ENCODE assay signal across 9 mouse cellular contexts in the genomic region with DNA sequence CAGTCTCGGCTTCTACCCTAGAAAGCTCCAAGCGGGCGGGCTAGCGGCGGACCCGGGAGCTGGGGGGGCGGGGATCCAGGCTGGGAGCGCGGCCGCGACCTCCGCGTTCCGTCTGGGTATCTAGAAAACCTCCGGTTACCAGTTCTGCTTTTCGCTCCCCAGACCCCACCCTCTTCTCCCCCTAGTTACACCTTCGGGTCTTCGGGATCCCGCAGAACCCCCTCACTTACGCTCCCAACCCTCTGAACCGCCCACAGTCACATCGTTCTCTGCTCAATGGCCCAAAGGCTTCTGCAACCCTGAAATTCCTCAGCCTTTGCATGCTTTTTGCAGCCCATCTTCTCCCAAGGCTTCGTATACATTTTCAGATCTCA. TPM values are rescaled to one million over a fixed set of nuclear protein-coding genes. Genes with fewer than 3 reads are reported as not detected.
DNase-seq lines count a peak whose midpoint lies in the region; ATAC-seq and TF ChIP-seq lines count a peak whose summit lies in the region.
"Had no signal": no experiment of that assay in that cellular context is flagged by ENCODE, and none has a peak within 500 bp of the region (broad histone marks: within the 10 kb centered on the region; RNA-seq: fewer than 3 reads in every experiment).

No protein-coding gene starts in this region.

- H3K27ac ChIP-seq in testis, adult 2 months (ENCODE audit: control insufficient read depth, insufficient read depth, low read depth, low read length), result no peak overlapping the region
- peak overlapping the region; percentile 76 for H3K27ac ChIP-seq in limb, embryonic 15.5 days

- DNase-seq in testis, postnatal 10 days (ENCODE audit: low spot score), result no peak
- DNase-seq in urinary bladder, adult 2 months (ENCODE audit: low spot score), result no peak
- DNase-seq in layer of hippocampus, adult 9-10 months (ENCODE audit: low spot score), result no peak
- no peak for DNase-seq in gastrocnemius, postnatal 36 days

- no peak for ATAC-seq in erythroblast, adult 5-6 weeks (replicated peaks; ENCODE audit: low FRiP score, poor library complexity, severe bottlenecking)
- 0 out of 2 replicates have a peak, but pooled peaks have one; percentile 0 for ATAC-seq in limb, embryonic 15.5 days (ENCODE audit: insufficient number of reproducible peaks, low FRiP score, low TSS enrichment, low read depth)

- intact Hi-C loops in gastrocnemius, postnatal 36 days (cut with DNase I), result no loop called here

- under 1% methylated on average over 22 of the region's 23 CpGs for WGBS in limb, embryonic 15.5 days

- H3K9ac ChIP-seq in limb, embryonic 15.5 days, result peak overlapping the region; percentile 83

- peaks cover 60% of the 10 kb centered on the region for H3K27me3 ChIP-seq in erythroblast, embryonic 14.5 days (ENCODE audit: control insufficient read depth)
- H3K27me3 ChIP-seq in testis, adult 2 months (ENCODE audit: control insufficient read depth, insufficient read depth, low read length), result no peaks in the 10 kb centered on the region
- H3K27me3 ChIP-seq in limb, embryonic 15.5 days, result no peaks in the 10 kb centered on the region

- no peaks in the 10 kb centered on the region for H3K9me3 ChIP-seq in erythroblast, embryonic 14.5 days (ENCODE audit: control insufficient read depth, low read length)
- no peaks in the 10 kb centered on the region for H3K9me3 ChIP-seq in limb, embryonic 15.5 days

- peak overlapping the region; percentile 87 for H3K4me2 ChIP-seq in limb, embryonic 15.5 days

- H3K4me1 ChIP-seq in erythroblast, embryonic 14.5 days (ENCODE audit: control insufficient read depth), result peaks cover 27% of the 10 kb centered on the region
- peaks cover 13% of the 10 kb centered on the region for H3K4me1 ChIP-seq in testis, adult 2 months (ENCODE audit: control insufficient read depth, insufficient read depth, low read length)
- peaks cover 13% of the 10 kb centered on the region for H3K4me1 ChIP-seq in limb, embryonic 15.5 days

- TF ChIP-seq POLR2A in testis, adult 2 months (IDR thresholded peaks at IDR 0.05; ENCODE audit: control insufficient read depth, low read depth, low read length), result no peak

- H3K4me3 ChIP-seq in erythroblast, embryonic 14.5 days (replicated peaks), result peak overlapping the region; percentile 63
- H3K4me3 ChIP-seq in testis, adult 2 months (ENCODE audit: control insufficient read depth, low read depth, low read length), result peak overlapping the region; percentile 91
- H3K4me3 ChIP-seq in limb, embryonic 15.5 days, result peak overlapping the region; percentile 80

- TF ChIP-seq CTCF in testis, adult 2 months (IDR thresholded peaks at IDR 0.05; ENCODE audit: control insufficient read depth, insufficient read depth, insufficient replicate concordance, low read depth, low read length), result no peak

- H3K36me3 ChIP-seq in erythroblast, embryonic 14.5 days (ENCODE audit: control insufficient read depth), result no peaks in the 10 kb centered on the region; the same call in 1 of the 2 replicates
- H3K36me3 ChIP-seq in testis, adult 2 months (ENCODE audit: control insufficient read depth, insufficient read depth, low read length), result no peaks in the 10 kb centered on the region
- H3K36me3 ChIP-seq in limb, embryonic 15.5 days, result peaks cover 18% of the 10 kb centered on the region

RNA-seq across cellular contexts. Expression of gene Prickle4, which starts 0.8 kb away (rescaled TPM):
- polyA plus RNA-seq in erythroblast, embryonic 14.5 days (2012), result 0.13 TPM in 1 of 2 replicates, not detected in the other
- not detected in 2 replicates for total RNA-seq in erythroblast, adult 5-6 weeks (2015; ENCODE audit: low replicate concordance)
- not detected in 2 replicates for total RNA-seq in erythroblast, adult 5-6 weeks (2017; ENCODE audit: low replicate concordance)
- polyA plus RNA-seq in testis, adult 2 months (2012; rRNA removed), result 2.7 and 3.4 TPM in 2 replicates
- polyA plus RNA-seq in limb, embryonic 15.5 days (2015; fragmentation: Nextera tagmentation; extraction: Ambion mirVana), result 0.27 TPM in 1 of 2 replicates, not detected in the other
- polyA plus RNA-seq in urinary bladder, adult 2 months (2012; rRNA removed), result 1.4 and 1.5 TPM in 2 replicates
- 1 to 10 TPM; 1.8 to 2.2 TPM for total RNA-seq in gastrocnemius, postnatal 36 days (2021)

RNA-seq across cellular contexts. Expression of gene Gm21981, which starts 1.1 kb away (rescaled TPM):
- polyA plus RNA-seq in erythroblast, embryonic 14.5 days (2012), result 0.05 TPM in 1 of 2 replicates, not detected in the other
- not detected in 2 replicates for total RNA-seq in erythroblast, adult 5-6 weeks (2015; ENCODE audit: low replicate concordance)
- not detected in 2 replicates for total RNA-seq in erythroblast, adult 5-6 weeks (2017; ENCODE audit: low replicate concordance)
- 0.95 and 0.96 TPM in 2 replicates for polyA plus RNA-seq in testis, adult 2 months (2012; rRNA removed)
- 0.13 and 0.41 TPM in 2 replicates for polyA plus RNA-seq in limb, embryonic 15.5 days (2015; fragmentation: Nextera tagmentation; extraction: Ambion mirVana)
- 1.2 and 1.9 TPM in 2 replicates for polyA plus RNA-seq in urinary bladder, adult 2 months (2012; rRNA removed)
- under 1 TPM; 0.18 to 0.62 TPM for total RNA-seq in gastrocnemius, postnatal 36 days (2021)
- total RNA-seq: hematopoietic stem cell, adult 5-6 weeks had no signal

RNA-seq across cellular contexts. Expression of gene Frs3, which starts 6.5 kb away (rescaled TPM):
- polyA plus RNA-seq in erythroblast, embryonic 14.5 days (2012), result 0.05 and 0.08 TPM in 2 replicates
- total RNA-seq in erythroblast, adult 5-6 weeks (2015; ENCODE audit: low replicate concordance), result not detected in 2 replicates
- total RNA-seq in erythroblast, adult 5-6 weeks (2017; ENCODE audit: low replicate concordance), result not detected in 2 replicates
- 31.4 and 34.1 TPM in 2 replicates for polyA plus RNA-seq in testis, adult 2 months (2012; rRNA removed)
- polyA plus RNA-seq in limb, embryonic 15.5 days (2015; fragmentation: Nextera tagmentation; extraction: Ambion mirVana), result 4.1 and 4.4 TPM in 2 replicates
- 8.1 and 10.1 TPM in 2 replicates for polyA plus RNA-seq in urinary bladder, adult 2 months (2012; rRNA removed)
- total RNA-seq in gastrocnemius, postnatal 36 days (2021), result 1 to 10 TPM; 3.2 to 5.1 TPM

RNA-seq across cellular contexts. Expression of gene Tomm6, which starts 7.1 kb away (rescaled TPM):
- polyA plus RNA-seq in erythroblast, embryonic 14.5 days (2012), result 8.2 and 11.4 TPM in 2 replicates
- total RNA-seq in erythroblast, adult 5-6 weeks (2015; ENCODE audit: low replicate concordance), result 24.2 and 44.9 TPM in 2 replicates
- total RNA-seq in erythroblast, adult 5-6 weeks (2017; ENCODE audit: low replicate concordance), result 9.1 and 10.8 TPM in 2 replicates
- 93.7 and 96.8 TPM in 2 replicates for polyA plus RNA-seq in testis, adult 2 months (2012; rRNA removed)
- polyA plus RNA-seq in limb, embryonic 15.5 days (2015; fragmentation: Nextera tagmentation; extraction: Ambion mirVana), result 386 and 389 TPM in 2 replicates
- 110 and 111 TPM in 2 replicates for polyA plus RNA-seq in urinary bladder, adult 2 months (2012; rRNA removed)
- 100 to 1,000 TPM; 105 to 118 TPM for total RNA-seq in gastrocnemius, postnatal 36 days (2021)

RNA-seq across cellular contexts. Expression of gene Pgc, which starts 31.3 kb away (rescaled TPM):
- polyA plus RNA-seq in erythroblast, embryonic 14.5 days (2012), result not detected in 2 replicates
- not detected in 2 replicates for total RNA-seq in erythroblast, adult 5-6 weeks (2015; ENCODE audit: low replicate concordance)
- total RNA-seq in erythroblast, adult 5-6 weeks (2017; ENCODE audit: low replicate concordance), result not detected in 2 replicates
- 0.32 and 0.57 TPM in 2 replicates for polyA plus RNA-seq in testis, adult 2 months (2012; rRNA removed)
- 0.10 and 0.16 TPM in 2 replicates for polyA plus RNA-seq in limb, embryonic 15.5 days (2015; fragmentation: Nextera tagmentation; extraction: Ambion mirVana)
- polyA plus RNA-seq in urinary bladder, adult 2 months (2012; rRNA removed), result 0.09 TPM in 1 of 2 replicates, not detected in the other
- not detected for total RNA-seq in gastrocnemius, postnatal 36 days (2021)
- total RNA-seq: hematopoietic stem cell, adult 5-6 weeks had no signal
